Mouse (Mus musculus): ENCODE measurements around the gene Olfr1472.
"Not testable (repeated sequence)": the region's sequence is repeated elsewhere in the genome, so short reads cannot be mapped to it uniquely, and the experiment has no call there.

The Olfr1472 gene

DNA sequence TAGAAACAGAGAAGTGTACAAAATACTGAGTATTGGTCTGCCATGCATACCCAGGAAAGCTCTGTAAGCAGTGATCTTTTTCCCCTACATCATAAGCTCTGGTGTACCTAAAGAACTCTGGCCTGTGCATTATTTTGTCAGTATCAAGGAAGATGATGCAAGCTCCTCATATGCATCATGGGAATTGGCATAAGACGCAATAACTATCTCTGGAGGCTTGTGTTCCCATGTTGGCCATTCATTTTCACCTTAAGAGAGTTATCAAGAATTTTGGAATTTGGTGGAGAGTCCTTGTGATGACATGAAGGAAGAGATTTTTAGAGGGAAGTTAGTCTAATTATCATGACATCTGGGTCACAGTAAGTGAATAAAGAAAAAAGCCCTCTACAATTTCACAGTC is at the start of gene Olfr1472:
Gene Olfr1472 (minus strand): TSS at position 101 of the 400 bp plus-strand sequence.
- DNase-seq = no peak

DNA sequence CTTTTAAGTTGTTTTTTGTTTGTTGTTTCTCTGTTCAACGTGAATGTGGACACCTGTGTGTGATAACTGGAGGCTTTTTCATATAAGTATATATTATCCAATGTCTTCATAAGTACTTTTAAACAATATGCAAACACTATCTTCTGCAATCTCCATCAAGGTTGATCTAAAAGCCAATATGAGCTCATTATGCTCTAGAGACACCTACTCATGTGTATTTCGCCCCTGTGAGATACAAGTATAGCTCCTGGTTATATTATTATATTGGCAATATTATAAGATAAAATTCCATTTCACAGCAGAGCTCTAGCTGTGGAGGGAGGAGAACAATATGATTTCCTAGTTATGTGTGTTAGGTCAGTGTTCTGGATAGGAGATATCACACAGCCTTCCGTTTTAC is 44.4 kb upstream of the Olfr1472 start, which contains the start of gene Olfr1477:
Gene Olfr1477 (plus strand): TSS at position 301 of the 400 bp plus-strand sequence.
- DNase-seq = no peak

- no peak for DNase-seq
These were observed 24.2 kb upstream of the Olfr1472 start, which contains the start of gene Olfr1475 for GRCm38 (mm10) chr19:13480096-13480495. TSS of gene Olfr1475 (minus strand) at chr19:13480196.

DNA sequence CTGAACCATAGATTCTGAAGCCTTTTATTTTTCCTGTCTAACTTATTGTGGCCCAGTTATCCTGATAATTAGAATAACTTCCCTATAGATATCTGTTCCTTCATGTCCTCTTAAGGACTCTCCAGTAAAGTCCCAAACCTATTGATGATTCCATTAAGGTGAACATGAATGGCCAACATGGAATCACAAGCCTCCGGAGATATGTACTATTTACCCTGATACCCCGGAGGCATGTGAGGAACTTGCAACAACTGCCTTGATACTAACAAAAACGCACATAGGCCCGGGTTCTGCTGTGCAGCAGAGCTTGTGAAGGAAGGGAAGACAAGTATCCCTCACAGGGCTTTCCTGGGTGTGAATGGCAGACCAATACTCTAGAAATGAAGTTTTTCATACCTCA is 13.4 kb upstream of the Olfr1472 start, which contains the start of gene Olfr1474:
Gene Olfr1474 (plus strand): TSS at position 301 of the 400 bp plus-strand sequence.
- DNase-seq = not testable (repeated sequence)

DNA sequence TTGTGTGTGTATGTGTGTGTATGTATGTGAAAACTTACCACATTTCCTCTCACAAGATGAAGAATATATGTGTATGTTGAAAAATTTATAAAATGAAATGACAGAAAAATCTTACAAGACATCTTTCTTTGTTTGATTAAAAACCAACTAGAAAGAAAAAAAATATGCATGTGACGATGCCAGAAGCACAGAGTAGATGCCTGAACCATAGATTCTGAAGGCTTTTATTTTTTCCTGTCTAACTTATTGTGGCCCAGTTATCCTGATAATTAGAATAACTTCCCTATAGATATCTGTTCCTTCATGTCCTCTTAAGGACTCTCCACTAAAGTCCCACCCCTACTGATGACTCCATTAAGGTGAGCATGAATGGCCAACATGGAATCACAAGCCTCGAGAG is 12.8 kb downstream of the Olfr1472 start, which contains the start of gene Olfr1471:
Gene Olfr1471 (plus strand): TSS at position 301 of the 400 bp plus-strand sequence.
- DNase-seq = not testable (repeated sequence)

DNA sequence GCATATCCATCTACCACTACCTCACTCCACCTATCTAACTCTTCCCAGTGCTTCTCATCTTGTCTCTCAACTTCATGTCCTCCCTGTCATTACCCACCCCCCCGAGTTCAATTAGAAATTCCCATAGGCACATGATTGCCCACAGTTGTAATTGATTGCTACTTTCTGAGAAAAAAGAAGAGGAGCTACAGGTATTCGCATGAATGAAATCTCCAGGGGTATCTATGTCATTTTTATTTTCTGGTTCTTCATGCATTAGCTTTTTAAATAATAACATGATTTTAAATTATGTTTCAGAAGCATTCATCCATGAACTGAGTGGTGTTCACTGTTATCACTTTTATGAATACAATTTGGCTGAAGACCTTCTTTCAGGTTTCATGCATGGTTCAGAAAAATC is 48.3 kb downstream of the Olfr1472 start, which contains the start of gene Olfr1469:
Gene Olfr1469 (plus strand): TSS at position 301 of the 400 bp plus-strand sequence.
- DNase-seq = no peak

Measured in liver (tissue).